Mouse (Mus musculus) megakaryocyte progenitor cell, adult 5-6 weeks (primary cell): Measurements from ENCODE around the gene Thsd4. TPM values are rescaled to one million over a fixed set of nuclear protein-coding genes. Genes with fewer than 3 reads are reported as not detected.

Experiments
- ATAC-seq: replicated peaks from 2 replicates; pipeline ENCODE4 v1.8.0; 2016; ENCODE audit warnings: mild to moderate bottlenecking, moderate TSS enrichment, inconsistent platforms; ENCODE audit not compliant: poor library complexity
- total RNA-seq, 2 experiments: library from RNA; stranded (forward) in 1 of 2; stranded (reverse) in 1 of 2; fragments of 157-497, 149-512 nt in 1 of 2; fragments of 200-1000 nt in 1 of 2; gene quantifications; 2 replicates each; pipeline versions ENCODE4 v1.2.3 to v1.2.4; 2015 to 2017

Thsd4 gene
- total RNA-seq, 2 experiments from 2014 or later, result 0.05 to 0.17 TPM

DNA sequence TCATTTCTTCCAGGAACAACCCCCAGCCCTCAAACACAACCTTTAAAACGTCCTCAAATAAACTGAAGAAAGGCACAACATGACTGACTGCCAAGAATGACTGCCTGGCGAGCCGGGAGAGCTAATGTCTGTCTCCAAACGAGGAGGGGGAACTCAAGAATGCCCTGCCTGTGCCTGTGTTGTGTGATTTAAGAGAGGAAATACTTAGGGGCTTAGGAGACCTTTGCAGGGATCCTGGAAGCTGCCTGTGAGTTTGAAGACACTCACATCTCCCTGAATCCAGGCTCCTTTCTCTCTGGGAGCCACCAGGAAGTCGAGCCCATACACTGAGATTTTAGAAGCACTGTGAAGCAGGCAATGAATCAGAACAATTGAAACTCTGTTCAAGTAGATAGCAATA, 361.0 kb downstream of the Thsd4 start:
- ATAC-seq, result no peak

GRCm38 (mm10) chr9:60160194-60160593, 361.7 kb downstream of the Thsd4 start:
- no peak for ATAC-seq

DNA sequence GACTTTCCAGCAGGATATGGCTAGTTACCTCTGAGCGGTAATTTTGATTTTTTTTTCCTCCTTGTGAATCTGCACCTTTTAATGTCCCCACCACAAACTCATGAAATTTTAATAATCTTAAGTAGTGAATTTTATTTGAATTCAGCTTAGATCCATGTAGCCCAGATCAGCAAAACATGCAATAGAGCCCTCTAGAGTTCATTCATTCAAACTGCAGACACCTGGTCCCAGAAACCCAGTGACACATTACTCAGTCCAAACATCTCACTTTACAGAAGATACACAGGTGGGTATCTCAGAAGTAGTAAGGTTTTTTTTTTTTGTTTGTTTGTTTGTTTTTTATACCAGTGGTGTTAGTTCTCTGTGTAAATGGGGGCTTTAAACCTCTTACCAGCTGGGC, 368.9 kb downstream of the Thsd4 start:
- ATAC-seq, result no peak

- ATAC-seq, result no peak
Observed at GRCm38 (mm10) chr9:60151897-60152627, 369.8 kb downstream of the Thsd4 start.

GRCm38 (mm10) chr9:60150511-60150910, 371.3 kb downstream of the Thsd4 start:
- ATAC-seq, result no peak

GRCm38 (mm10) chr9:60148988-60149387, 372.9 kb downstream of the Thsd4 start:
- no peak for ATAC-seq

DNA sequence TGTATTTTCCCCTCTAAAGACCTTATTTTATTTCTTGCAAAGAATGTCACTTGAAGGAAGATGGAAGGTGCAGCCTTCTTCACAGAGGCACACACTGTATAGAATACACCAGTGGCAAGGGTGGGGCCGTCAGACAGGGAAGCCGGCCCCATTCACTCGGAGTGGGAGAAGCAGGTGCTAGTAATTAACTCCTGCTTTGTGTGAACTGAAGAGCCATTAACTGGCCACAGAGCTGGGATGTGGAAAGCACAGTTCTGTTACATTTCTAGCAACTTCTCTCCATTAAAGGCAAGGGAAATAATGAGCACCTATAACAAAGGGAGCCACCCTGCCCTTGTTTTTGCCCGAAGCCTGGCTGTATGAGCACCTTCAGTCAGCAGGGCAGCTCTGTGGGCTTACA, 374.4 kb downstream of the Thsd4 start:
- ATAC-seq, result no peak

GRCm38 (mm10) chr9:60143816-60144215, 378.0 kb downstream of the Thsd4 start:
- no peak for ATAC-seq

DNA sequence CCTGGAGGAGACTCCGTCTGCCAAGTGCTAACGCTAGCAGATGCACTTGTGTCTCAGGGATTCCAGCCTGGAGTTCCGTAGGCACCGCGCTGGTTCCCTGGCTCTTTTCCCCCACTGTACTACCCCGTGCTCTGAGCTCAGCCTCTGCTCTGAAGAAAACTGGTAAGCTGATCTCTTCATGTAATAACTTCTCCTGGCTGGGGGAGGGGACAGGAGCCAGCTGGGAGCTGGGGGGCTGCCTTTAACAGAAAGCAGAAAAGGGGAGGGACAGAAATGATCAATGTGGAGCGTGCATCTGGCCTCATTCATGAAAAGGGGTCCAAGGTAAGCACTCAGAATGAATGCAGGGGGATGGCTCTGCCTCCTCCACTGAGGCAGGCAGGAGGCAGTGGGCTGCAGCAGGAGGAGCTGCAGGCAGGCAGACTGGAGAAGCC, 380.7 kb downstream of the Thsd4 start:
- no peak for ATAC-seq

DNA sequence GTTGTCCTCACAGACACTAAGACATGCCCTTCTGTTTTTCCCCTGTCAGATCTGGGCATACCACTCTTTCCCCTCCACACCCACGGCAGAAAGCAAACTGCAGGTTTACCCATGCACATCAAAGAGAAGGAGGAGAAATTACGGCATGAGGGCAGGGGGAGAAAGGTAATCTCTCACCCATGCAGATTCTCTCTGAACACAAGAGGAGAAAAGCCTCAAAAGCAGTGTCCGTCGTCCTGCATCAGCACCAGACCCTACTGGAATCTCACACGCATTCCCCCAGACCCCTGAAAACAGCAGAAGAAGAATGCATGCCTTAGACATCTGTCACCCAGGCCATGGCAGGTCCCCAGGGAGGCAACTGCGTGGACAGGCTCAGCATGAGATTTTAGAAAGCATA, 381.4 kb downstream of the Thsd4 start:
- no peak for ATAC-seq

DNA sequence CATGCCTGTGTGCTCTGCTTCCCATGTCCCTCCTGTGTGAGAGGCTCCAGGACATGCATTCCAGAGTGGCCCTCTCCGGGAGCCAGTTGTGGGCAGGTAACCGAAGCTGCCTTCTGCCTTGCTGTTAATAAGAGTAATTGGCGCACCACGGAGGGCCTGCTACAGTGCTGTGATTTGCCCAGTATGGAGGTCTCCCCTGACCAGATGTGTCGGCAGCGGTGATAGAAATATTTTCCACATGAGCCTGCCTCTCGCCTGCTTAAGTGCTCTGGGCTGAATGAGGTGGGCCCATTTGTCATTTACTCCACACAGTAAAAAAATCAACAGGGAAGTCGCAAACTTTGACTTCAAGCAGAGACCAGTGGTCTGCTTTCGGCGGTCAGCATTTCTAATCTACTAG, 382.4 kb downstream of the Thsd4 start:
- ATAC-seq, result no peak

DNA sequence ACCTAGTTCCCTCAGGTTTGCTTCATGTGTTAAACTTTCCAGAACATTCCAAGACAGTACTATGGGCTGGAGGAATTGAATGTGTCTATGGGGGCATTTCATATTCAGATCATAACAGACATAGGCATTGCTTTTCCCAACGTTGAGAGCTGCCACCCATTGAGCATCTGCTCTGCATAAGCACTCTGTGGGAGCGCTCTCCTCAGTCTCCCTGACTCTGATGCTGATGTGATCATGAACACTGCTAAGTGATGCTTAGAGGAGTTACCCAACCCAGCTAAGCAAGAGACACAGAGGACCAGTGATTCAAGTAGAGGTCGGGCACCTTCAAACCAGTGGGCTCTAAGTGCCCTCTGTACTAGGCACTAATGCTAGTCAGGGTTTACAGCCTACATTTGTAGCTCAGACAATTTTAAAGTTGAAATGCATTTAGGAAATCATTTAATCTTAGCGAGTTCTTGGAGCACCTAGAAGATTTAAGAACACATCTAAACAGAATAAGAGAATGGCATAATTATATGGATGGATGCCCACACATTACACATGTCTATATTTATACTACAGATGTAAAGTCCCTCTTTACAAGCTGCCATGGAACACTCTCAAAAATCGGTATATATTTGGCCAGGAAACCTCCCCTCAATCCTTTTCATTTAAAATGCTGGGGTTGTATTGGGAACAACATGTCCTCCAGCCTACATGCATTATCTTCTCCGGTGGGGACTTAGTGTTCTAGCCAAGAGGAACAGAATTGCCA, 392.4 kb downstream of the Thsd4 start:
- ATAC-seq, result no peak

DNA sequence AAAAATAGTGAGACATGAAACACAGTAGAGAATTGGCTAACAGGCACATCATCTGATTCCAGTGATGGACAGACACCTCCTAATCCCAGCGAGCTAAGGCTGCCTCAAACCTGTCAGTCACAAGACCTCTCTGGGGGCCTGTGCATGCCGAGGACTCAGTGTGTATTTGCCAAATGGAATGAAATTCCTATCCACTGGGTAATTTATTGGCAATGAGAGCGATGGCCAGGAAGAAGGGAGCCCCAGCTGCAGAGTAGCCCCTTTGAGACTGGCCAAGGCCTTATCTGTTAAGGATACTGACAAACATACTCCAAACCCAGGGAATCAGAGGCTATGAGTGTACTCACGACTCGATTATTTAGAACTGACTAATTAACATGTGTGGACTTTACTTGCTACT, 394.9 kb downstream of the Thsd4 start:
- ATAC-seq, result no peak

DNA sequence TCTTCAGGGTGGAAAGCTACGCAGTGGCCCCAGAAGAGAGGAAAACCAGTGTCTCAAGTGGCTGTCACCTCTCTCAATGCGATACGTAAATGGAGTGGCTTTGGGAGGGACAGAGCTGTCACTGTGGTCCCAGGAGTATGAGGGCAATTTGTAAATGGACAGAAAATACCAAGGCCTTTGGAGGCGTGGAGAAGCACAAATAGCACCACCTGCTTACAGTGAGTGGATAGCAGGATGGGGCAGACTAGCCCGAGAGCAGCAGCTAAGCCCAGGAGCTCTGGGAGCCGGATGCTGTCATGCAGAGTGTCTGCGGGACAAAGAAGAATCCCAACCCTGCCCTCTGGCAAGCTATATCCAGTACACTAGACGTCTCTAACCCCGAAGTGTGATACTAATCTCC, 397.7 kb downstream of the Thsd4 start:
- no peak for ATAC-seq

DNA sequence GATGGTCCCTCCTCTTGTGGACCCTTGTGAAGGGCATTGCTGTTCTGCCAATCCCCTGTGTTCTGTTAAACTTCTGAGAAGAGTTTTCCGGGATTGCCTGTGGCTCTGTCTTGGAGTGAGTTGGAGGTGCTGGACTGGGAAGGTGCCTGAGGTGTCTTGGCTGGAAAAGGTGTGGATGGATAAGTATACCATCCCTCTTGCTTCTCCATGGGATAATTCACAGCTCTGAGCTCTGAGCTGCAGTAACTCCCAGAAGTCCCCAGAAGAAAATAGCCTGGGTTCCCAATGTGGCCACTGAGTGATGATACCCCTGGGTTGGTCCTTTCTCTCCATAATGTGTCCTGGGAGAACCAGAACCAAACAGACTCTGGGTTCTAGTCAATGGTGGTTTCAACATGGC, 398.8 kb downstream of the Thsd4 start:
- ATAC-seq, result no peak

GRCm38 (mm10) chr9:60119846-60120245, 402.0 kb downstream of the Thsd4 start:
- no peak for ATAC-seq

DNA sequence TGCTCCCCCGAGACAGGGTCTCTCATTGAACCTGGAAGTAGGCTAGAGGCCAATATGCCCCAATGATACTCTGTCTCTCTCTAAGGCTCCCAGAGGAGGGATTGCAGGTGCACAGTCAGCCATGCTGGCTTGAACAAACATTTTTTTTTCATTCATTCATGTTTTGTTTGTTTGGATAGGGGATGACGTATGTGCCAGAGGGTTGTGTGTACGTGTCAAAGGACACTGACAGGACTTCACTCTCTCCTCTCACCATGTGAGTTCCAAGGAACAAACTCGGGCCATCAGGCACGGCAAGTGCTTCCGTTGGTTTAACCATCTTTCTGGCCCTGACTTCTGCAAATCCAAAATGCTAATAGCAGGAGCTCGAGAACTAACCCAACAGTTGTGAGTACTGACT, 404.0 kb downstream of the Thsd4 start:
- ATAC-seq, result no peak

GRCm38 (mm10) chr9:60115711-60116247, 406.1 kb downstream of the Thsd4 start:
- ATAC-seq, result no peak

DNA sequence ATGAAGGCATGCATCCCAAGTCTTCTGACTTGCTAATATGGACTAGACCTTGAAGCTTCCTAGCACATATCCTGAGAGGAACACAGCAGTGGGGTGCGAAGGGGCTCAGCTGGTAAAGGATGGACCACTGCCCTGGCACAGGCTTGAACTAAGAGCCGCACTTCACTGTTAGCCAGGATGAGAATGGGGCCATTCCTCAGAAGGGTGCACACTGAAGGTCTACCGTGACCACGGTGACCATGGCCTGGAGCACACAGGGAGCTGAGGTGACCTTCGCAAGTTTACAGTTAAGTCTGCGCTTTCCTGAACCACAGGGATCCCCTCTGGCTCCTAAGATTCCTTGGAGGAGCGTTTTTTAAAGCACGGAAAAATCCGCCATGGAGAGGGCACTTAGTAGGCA, 406.5 kb downstream of the Thsd4 start:
- no peak for ATAC-seq

DNA sequence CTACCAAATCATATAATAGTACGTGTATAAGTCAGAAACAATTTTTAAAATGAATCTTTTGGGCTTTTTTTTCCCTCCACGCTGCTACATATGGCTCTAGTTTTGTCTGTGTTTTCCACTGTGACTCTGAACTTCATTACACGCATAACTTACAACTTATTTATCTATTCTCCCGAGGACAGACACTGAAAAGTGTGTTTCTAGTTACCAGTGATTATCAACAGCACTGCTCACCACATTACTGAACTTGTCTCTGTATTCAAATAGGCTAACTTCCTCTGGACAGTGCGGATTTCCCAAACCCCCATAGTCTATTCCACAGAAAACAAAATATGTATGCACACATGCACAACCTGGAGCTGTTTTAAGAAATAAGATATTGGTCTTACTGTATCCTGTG, 411.6 kb downstream of the Thsd4 start:
- no peak for ATAC-seq

DNA sequence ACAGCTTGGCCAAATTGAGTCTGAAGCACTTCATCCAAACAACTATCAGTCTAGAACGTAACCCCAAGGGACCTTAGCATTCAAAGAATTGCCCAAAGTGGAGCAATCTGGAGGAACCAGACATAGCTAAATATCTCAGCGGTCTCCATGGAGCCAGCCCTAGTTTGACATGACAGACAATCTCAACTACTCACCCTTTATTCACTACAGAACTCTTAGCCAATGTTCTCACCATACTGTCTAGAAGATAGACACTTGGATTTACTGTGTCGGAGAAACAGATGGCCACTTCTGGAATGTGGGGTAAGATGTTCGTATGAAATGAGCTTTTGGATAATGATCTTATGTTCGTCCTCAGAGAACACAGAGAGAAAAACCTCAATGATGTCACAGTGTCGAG, 415.2 kb downstream of the Thsd4 start:
- ATAC-seq, result no peak

- ATAC-seq, result no peak
Observed at GRCm38 (mm10) chr9:60106106-60106505, 415.7 kb downstream of the Thsd4 start.
